Mouse (Mus musculus) liver, postnatal 0 days (tissue): ENCODE data around the gene Ndn. TPM values are rescaled to one million over a fixed set of nuclear protein-coding genes. Genes with fewer than 3 reads are reported as not detected.

ENCODE experiments used
- ATAC-seq: fragments of 200-750 bp; cut with Nextera tagmentation; 2 replicates; pipeline ENCODE4 v1.8.0; 2017; ENCODE audit warnings: mild to moderate bottlenecking, moderate library complexity
- DNase-seq: peaks from one replicate; pipeline ENCODE4 v3.0.0-alpha.2; 2016
- H3K27ac ChIP-seq: fragments of 300-500 bp; sonication (generic); 2 replicates; pipeline ENCODE4 v1.5.1; 2014; ENCODE audit warnings: antibody characterized with exemption, moderate library complexity, mild to moderate bottlenecking, low read depth
- H3K27me3 ChIP-seq: fragments of 300-500 bp; sonication (generic); 2 replicates; pipeline ENCODE4 v1.6.1; 2014; ENCODE audit warnings: low read length, control low read depth, mixed read lengths; ENCODE audit not compliant: insufficient read depth
- H3K36me3 ChIP-seq: fragments of 300-500 bp; sonication (generic); replicated peaks from 2 replicates; pipeline ENCODE4 v1.6.1; 2014; ENCODE audit warnings: mild to moderate bottlenecking, control low read depth, low read length, moderate library complexity, mixed read lengths; ENCODE audit not compliant: insufficient read depth
- H3K4me1 ChIP-seq: fragments of 300-500 bp; sonication (generic); 2 replicates; pipeline ENCODE4 v1.6.1; 2014; ENCODE audit warnings: antibody characterized with exemption, mild to moderate bottlenecking, control low read depth; ENCODE audit not compliant: insufficient read depth
- H3K4me2 ChIP-seq: fragments of 300-500 bp; sonication (generic); 2 replicates; pipeline ENCODE4 v1.6.1; 2014; ENCODE audit warnings: low read depth, mild to moderate bottlenecking, low read length, moderate library complexity, mixed read lengths
- H3K4me3 ChIP-seq: fragments of 300-500 bp; sonication (generic); 2 replicates; pipeline ENCODE4 v1.5.1; 2014; ENCODE audit warnings: low read depth, low read length
- H3K9ac ChIP-seq: fragments of 300-500 bp; sonication (generic); replicated peaks from 2 replicates; pipeline ENCODE4 v1.6.1; 2014; ENCODE audit warnings: mild to moderate bottlenecking, moderate library complexity
- H3K9me3 ChIP-seq: fragments of 300-500 bp; sonication (generic); 2 replicates; pipeline ENCODE4 v1.6.1; 2016; ENCODE audit warnings: mild to moderate bottlenecking, control low read depth, low read length, mixed read lengths
- CTCF ChIP-seq: sonication (generic); IDR thresholded peaks from 2 replicates; pipeline ENCODE4 v1.5.1; 2016; ENCODE audit warnings: antibody characterized with exemption, low read depth
- EP300 ChIP-seq: IDR thresholded peaks from 2 replicates; pipeline ENCODE4 v1.6.1; 2016; ENCODE audit warnings: antibody characterized with exemption, low read depth, mild to moderate bottlenecking
- WGBS: fragments of 180-500 bp; shearing (Covaris S2); extraction: QIAGEN DNeasy Blood & Tissue Kit; methylation state at CpG from one replicate; pipeline ENCODE4 v1.1.7; 2014; ENCODE audit not compliant: insufficient replicate concordance; 5-methylcytosine and 5-hydroxymethylcytosine counted together
- polyA plus RNA-seq: library from polyadenylated mRNA; unstranded; fragments of >200 nt; fragmentation: Nextera tagmentation; extraction: Ambion mirVana; gene quantifications from 2 replicates; pipeline ENCODE4 v1.2.1, GENCODE M21; 2015

Gene Ndn
- polyA plus RNA-seq: 2.2 and 2.7 TPM in 2 replicates

GRCm38 (mm10) chr7:62346269-62346668 is at the start of gene Ndn:
Ndn (plus strand) TSS chr7:62346569.
- Histone ChIP-seq H3K9ac (no peak within 1 kb of the TSS), H3K4me1 (no peaks in the 10 kb centered on the region), H3K36me3 (no peaks in the 10 kb centered on the region), H3K4me3 (no peak within 1 kb of the TSS), H3K27me3 (no peaks in the 10 kb centered on the region), H3K4me2 (no peak within 1 kb of the TSS), H3K27ac (no peak within 1 kb of the TSS), H3K9me3 (no peaks in the 10 kb centered on the region)
- TF ChIP-seq CTCF: no peak
- TF ChIP-seq EP300: no peak
- WGBS: 32% methylated on average over 1 of the region's 1 CpGs
- DNase-seq (no peak), ATAC-seq (no peak)

GRCm38 (mm10) chr7:62302451-62302850 is 43.9 kb upstream of the Ndn start:
- no peaks in the 10 kb centered on the region for H3K27me3 ChIP-seq
- 87% methylated on average over 3 of the region's 3 CpGs for WGBS
- H3K4me2 ChIP-seq: no peak overlapping the region
- no peaks in the 10 kb centered on the region for H3K36me3 ChIP-seq
- H3K4me3 ChIP-seq: no peak overlapping the region
- no peak overlapping the region for H3K9ac ChIP-seq
- DNase-seq (no peak), ATAC-seq (no peak)
- no peaks in the 10 kb centered on the region for H3K4me1 ChIP-seq
- TF ChIP-seq EP300 (no peak), CTCF (no peak)
- H3K9me3 ChIP-seq: no peaks in the 10 kb centered on the region
- H3K27ac ChIP-seq: no peak overlapping the region

- no peaks in the 10 kb centered on the region for H3K4me1 ChIP-seq
- H3K27ac ChIP-seq: no peak overlapping the region
- ATAC-seq (no peak), DNase-seq (no peak)
- H3K4me3 ChIP-seq: no peak overlapping the region
- no peaks in the 10 kb centered on the region for H3K9me3 ChIP-seq
- H3K36me3 ChIP-seq: no peaks in the 10 kb centered on the region
- TF ChIP-seq CTCF: no peak
- no peaks in the 10 kb centered on the region for H3K27me3 ChIP-seq
- no peak overlapping the region for H3K4me2 ChIP-seq
- WGBS: 46% methylated on average over 6 of the region's 6 CpGs
- H3K9ac ChIP-seq: no peak overlapping the region
Observed at GRCm38 (mm10) chr7:62306896-62307614, 39.3 kb upstream of the Ndn start.

- 62% methylated on average over 5 of the region's 5 CpGs for WGBS
- no peak overlapping the region for H3K4me2 ChIP-seq
- TF ChIP-seq CTCF (no peak), EP300 (no peak)
Observed at GRCm38 (mm10) chr7:62316793-62317192, 29.6 kb upstream of the Ndn start.

GRCm38 (mm10) chr7:62345411-62345810 is 958 bp upstream of the Ndn start:
- no peak for ATAC-seq
- no peak for TF ChIP-seq EP300
- H3K36me3 ChIP-seq: no peaks in the 10 kb centered on the region
- no peak overlapping the region for H3K4me3 ChIP-seq
- no peaks in the 10 kb centered on the region for H3K27me3 ChIP-seq
- H3K4me2 ChIP-seq: no peak overlapping the region
- DNase-seq: no peak
- no peak overlapping the region for H3K27ac ChIP-seq
- WGBS: 12% methylated on average over 1 of the region's 1 CpGs
- no peak overlapping the region for H3K9ac ChIP-seq
- H3K9me3 ChIP-seq: no peaks in the 10 kb centered on the region
- no peaks in the 10 kb centered on the region for H3K4me1 ChIP-seq

More at GRCm38 (mm10) chr7:62316793-62317192, 29.6 kb upstream of the Ndn start:
- Histone ChIP-seq H3K27ac (no peak overlapping the region), H3K27me3 (no peaks in the 10 kb centered on the region), H3K9me3 (no peaks in the 10 kb centered on the region; the same call in 1 of the 2 replicates), H3K36me3 (no peaks in the 10 kb centered on the region), H3K4me1 (no peaks in the 10 kb centered on the region), H3K4me3 (no peak overlapping the region), H3K9ac (no peak overlapping the region)
- no peak for ATAC-seq
- no peak for DNase-seq

- TF ChIP-seq EP300: no peak
- TF ChIP-seq CTCF: no peak
- Histone ChIP-seq H3K4me3 (peak overlapping the region; percentile 22; the same call in 1 of the 2 replicates), H3K27ac (no peak overlapping the region), H3K27me3 (no peaks in the 10 kb centered on the region), H3K36me3 (no peaks in the 10 kb centered on the region), H3K4me1 (no peaks in the 10 kb centered on the region), H3K9me3 (no peaks in the 10 kb centered on the region), H3K4me2 (peak overlapping the region; percentile 48), H3K9ac (no peak overlapping the region)
- 17% methylated on average over 42 of the region's 42 CpGs for WGBS
- ATAC-seq (no peak), DNase-seq (peak; percentile 24)
Observed at GRCm38 (mm10) chr7:62348106-62348803, 1.9 kb downstream of the Ndn start.
